Mouse (Mus musculus): ENCODE results near the gene Mfsd6.
"Not testable (repeated sequence)": the region's sequence is repeated elsewhere in the genome, so short reads cannot be mapped to it uniquely, and the experiment has no call there.

Gene Mfsd6

GRCm38 (mm10) chr1:52708745-52709144 is 18.5 kb downstream of the Mfsd6 start:
- no peak for DNase-seq (ENCODE audit: low spot score)

GRCm38 (mm10) chr1:52707030-52707429 is 20.2 kb downstream of the Mfsd6 start:
- no peak for DNase-seq (ENCODE audit: low spot score)

GRCm38 (mm10) chr1:52702738-52703491 is 24.3 kb downstream of the Mfsd6 start:
- no peak for DNase-seq (ENCODE audit: low spot score)

- DNase-seq (ENCODE audit: low spot score), result no peak
Measured at GRCm38 (mm10) chr1:52701941-52702340, 25.3 kb downstream of the Mfsd6 start.

- not testable (repeated sequence) for DNase-seq (ENCODE audit: low spot score)
Measured at GRCm38 (mm10) chr1:52694456-52694855, 32.8 kb downstream of the Mfsd6 start.

GRCm38 (mm10) chr1:52687636-52688035 is 39.6 kb downstream of the Mfsd6 start:
- DNase-seq (ENCODE audit: low spot score), result no peak

- DNase-seq (ENCODE audit: low spot score), result no peak
Measured at GRCm38 (mm10) chr1:52683550-52683949, 43.7 kb downstream of the Mfsd6 start.

GRCm38 (mm10) chr1:52676621-52677020 is 50.6 kb downstream of the Mfsd6 start:
- DNase-seq (ENCODE audit: low spot score), result no peak

GRCm38 (mm10) chr1:52675561-52676551 is 51.4 kb downstream of the Mfsd6 start:
- no peak for DNase-seq (ENCODE audit: low spot score)

- DNase-seq (ENCODE audit: low spot score), result no peak
Measured at GRCm38 (mm10) chr1:52669931-52670330, 57.3 kb downstream of the Mfsd6 start.

GRCm38 (mm10) chr1:52668743-52669323 is 58.4 kb downstream of the Mfsd6 start:
- no peak for DNase-seq (ENCODE audit: low spot score)

- DNase-seq (ENCODE audit: low spot score), result no peak
Measured at GRCm38 (mm10) chr1:52663228-52663627, 64.0 kb downstream of the Mfsd6 start.

- DNase-seq (ENCODE audit: low spot score), result no peak
Measured at GRCm38 (mm10) chr1:52660765-52661164, 66.5 kb downstream of the Mfsd6 start.

- DNase-seq (ENCODE audit: low spot score), result no peak
Measured at GRCm38 (mm10) chr1:52660278-52660677, 67.0 kb downstream of the Mfsd6 start.

GRCm38 (mm10) chr1:52658160-52658559 is 69.1 kb downstream of the Mfsd6 start:
- no peak for DNase-seq (ENCODE audit: low spot score)

GRCm38 (mm10) chr1:52655153-52655552 is 72.1 kb downstream of the Mfsd6 start:
- DNase-seq (ENCODE audit: low spot score), result no peak

GRCm38 (mm10) chr1:52653366-52653765 is 73.9 kb downstream of the Mfsd6 start:
- no peak for DNase-seq (ENCODE audit: low spot score)

- DNase-seq (ENCODE audit: low spot score), result no peak
Measured at GRCm38 (mm10) chr1:52652601-52653253, 74.5 kb downstream of the Mfsd6 start.

GRCm38 (mm10) chr1:52650066-52650465 is 77.2 kb downstream of the Mfsd6 start:
- DNase-seq (ENCODE audit: low spot score), result no peak

- DNase-seq (ENCODE audit: low spot score), result peak; percentile 19
Measured at GRCm38 (mm10) chr1:52648153-52649027, 78.9 kb downstream of the Mfsd6 start.

GRCm38 (mm10) chr1:52640736-52641135 is 86.5 kb downstream of the Mfsd6 start:
- DNase-seq (ENCODE audit: low spot score), result no peak

Measured in urinary bladder, postnatal 25 days (tissue).